Mouse (Mus musculus): ENCODE measurements at regions not wholly inside any gene's neighbourhood (a gene's known extent, or its start where the extent isn't known, plus 50 kb on each side); places are given as distances from the start of the nearest gene placed in this dataset.

GRCm38 (mm10) chr2:50978356-50978755 is 170.6 kb downstream of the Rnd3 start:
- no peak overlapping the region for H3K9ac ChIP-seq (ENCODE audit: low read length)
- H3K4me3 ChIP-seq (ENCODE audit: control insufficient read depth in 1 of 2, insufficient read depth in 1 of 2, low read depth in 1 of 2, low read length in 2 of 2), result no peak overlapping the region
- no peak overlapping the region for H3K4me2 ChIP-seq (ENCODE audit: low read length)
- no peaks in the 10 kb centered on the region for H3K4me1 ChIP-seq (ENCODE audit: control insufficient read depth in 2 of 2, insufficient read depth in 2 of 2, low read length in 2 of 2)
- H3K36me3 ChIP-seq (ENCODE audit: control insufficient read depth, insufficient read depth, low read length), result no peaks in the 10 kb centered on the region
- H3K27ac ChIP-seq (replicated peaks in 1 of 2; ENCODE audit: control insufficient read depth in 1 of 2, insufficient read depth in 1 of 2, low read depth in 2 of 2, low read length in 2 of 2), result no peak overlapping the region
- H3K9me3 ChIP-seq (ENCODE audit: control insufficient read depth, low read length), result no peaks in the 10 kb centered on the region
- ATAC-seq (ENCODE audit: insufficient number of reproducible peaks, insufficient read depth, low FRiP score, low read depth), result no peak
- no peaks in the 10 kb centered on the region for H3K27me3 ChIP-seq (ENCODE audit: control insufficient read depth, insufficient read depth, low read length)
- 43% methylated on average over 1 of the region's 1 CpGs for WGBS

GRCm38 (mm10) chr2:50971131-50971825 is 177.6 kb downstream of the Rnd3 start:
- Histone ChIP-seq H3K27ac (replicated peaks in 1 of 2; ENCODE audit: control insufficient read depth in 1 of 2, insufficient read depth in 1 of 2, low read depth in 2 of 2, low read length in 2 of 2) (no peak overlapping the region), H3K9ac (ENCODE audit: low read length) (peak overlapping the region; percentile 36; the same call in 1 of the 2 replicates), H3K4me1 (ENCODE audit: control insufficient read depth in 2 of 2, insufficient read depth in 2 of 2, low read length in 2 of 2) (peaks cover 3 to 9% of the 10 kb centered on the region in 2 experiments), H3K9me3 (ENCODE audit: control insufficient read depth, low read length) (no peaks in the 10 kb centered on the region), H3K27me3 (ENCODE audit: control insufficient read depth, insufficient read depth, low read length) (no peaks in the 10 kb centered on the region), H3K4me2 (ENCODE audit: low read length) (peak overlapping the region; percentile 58), H3K36me3 (ENCODE audit: control insufficient read depth, insufficient read depth, low read length) (no peaks in the 10 kb centered on the region), H3K4me3 (ENCODE audit: control insufficient read depth in 1 of 2, insufficient read depth in 1 of 2, low read depth in 1 of 2, low read length in 2 of 2) (peak overlapping the region; percentile 9 to 18; a peak in 3 of 4 replicates)
- 12% methylated on average over 14 of the region's 14 CpGs for WGBS
- no peak for ATAC-seq (ENCODE audit: insufficient number of reproducible peaks, insufficient read depth, low FRiP score, low read depth)

GRCm38 (mm10) chr2:50968382-50968781 is 180.5 kb downstream of the Rnd3 start:
- ATAC-seq (ENCODE audit: insufficient number of reproducible peaks, insufficient read depth, low FRiP score, low read depth), result no peak
- 59% methylated on average over 4 of the region's 4 CpGs for WGBS

GRCm38 (mm10) chr2:50967826-50968225 is 181.1 kb downstream of the Rnd3 start:
- Histone ChIP-seq H3K27me3 (ENCODE audit: control insufficient read depth, insufficient read depth, low read length) (no peaks in the 10 kb centered on the region), H3K4me2 (ENCODE audit: low read length) (no peak overlapping the region), H3K9ac (ENCODE audit: low read length) (no peak overlapping the region), H3K27ac (replicated peaks in 1 of 2; ENCODE audit: control insufficient read depth in 1 of 2, insufficient read depth in 1 of 2, low read depth in 2 of 2, low read length in 2 of 2) (no peak overlapping the region), H3K4me3 (ENCODE audit: control insufficient read depth in 1 of 2, insufficient read depth in 1 of 2, low read depth in 1 of 2, low read length in 2 of 2) (no peak overlapping the region), H3K4me1 (ENCODE audit: control insufficient read depth in 2 of 2, insufficient read depth in 2 of 2, low read length in 2 of 2) (peaks cover 3 to 9% of the 10 kb centered on the region in 2 experiments), H3K9me3 (ENCODE audit: control insufficient read depth, low read length) (no peaks in the 10 kb centered on the region), H3K36me3 (ENCODE audit: control insufficient read depth, insufficient read depth, low read length) (no peaks in the 10 kb centered on the region)
- WGBS, result 14% methylated on average over 4 of the region's 4 CpGs
- ATAC-seq (ENCODE audit: insufficient number of reproducible peaks, insufficient read depth, low FRiP score, low read depth), result no peak

More at GRCm38 (mm10) chr2:50968382-50968781, 180.5 kb downstream of the Rnd3 start:
- H3K4me1 ChIP-seq (ENCODE audit: control insufficient read depth in 2 of 2, insufficient read depth in 2 of 2, low read length in 2 of 2), result peaks cover 3 to 9% of the 10 kb centered on the region in 2 experiments
- no peak overlapping the region for H3K9ac ChIP-seq (ENCODE audit: low read length)
- H3K27ac ChIP-seq (replicated peaks in 1 of 2; ENCODE audit: control insufficient read depth in 1 of 2, insufficient read depth in 1 of 2, low read depth in 2 of 2, low read length in 2 of 2), result no peak overlapping the region
- H3K4me2 ChIP-seq (ENCODE audit: low read length), result no peak overlapping the region
- no peaks in the 10 kb centered on the region for H3K9me3 ChIP-seq (ENCODE audit: control insufficient read depth, low read length)
- H3K27me3 ChIP-seq (ENCODE audit: control insufficient read depth, insufficient read depth, low read length), result no peaks in the 10 kb centered on the region
- no peaks in the 10 kb centered on the region for H3K36me3 ChIP-seq (ENCODE audit: control insufficient read depth, insufficient read depth, low read length)
- H3K4me3 ChIP-seq (ENCODE audit: control insufficient read depth in 1 of 2, insufficient read depth in 1 of 2, low read depth in 1 of 2, low read length in 2 of 2), result no peak overlapping the region

GRCm38 (mm10) chr2:50967133-50967532 is 181.8 kb downstream of the Rnd3 start:
- Histone ChIP-seq H3K9me3 (ENCODE audit: control insufficient read depth, low read length) (no peaks in the 10 kb centered on the region), H3K4me1 (ENCODE audit: control insufficient read depth in 2 of 2, insufficient read depth in 2 of 2, low read length in 2 of 2) (peaks cover 3 to 9% of the 10 kb centered on the region in 2 experiments), H3K9ac (ENCODE audit: low read length) (no peak overlapping the region), H3K36me3 (ENCODE audit: control insufficient read depth, insufficient read depth, low read length) (no peaks in the 10 kb centered on the region), H3K27ac (replicated peaks in 1 of 2; ENCODE audit: control insufficient read depth in 1 of 2, insufficient read depth in 1 of 2, low read depth in 2 of 2, low read length in 2 of 2) (no peak overlapping the region), H3K4me2 (ENCODE audit: low read length) (no peak overlapping the region), H3K4me3 (ENCODE audit: control insufficient read depth in 1 of 2, insufficient read depth in 1 of 2, low read depth in 1 of 2, low read length in 2 of 2) (no peak overlapping the region), H3K27me3 (ENCODE audit: control insufficient read depth, insufficient read depth, low read length) (no peaks in the 10 kb centered on the region)
- no peak for ATAC-seq (ENCODE audit: insufficient number of reproducible peaks, insufficient read depth, low FRiP score, low read depth)
- 63% methylated on average over 4 of the region's 4 CpGs for WGBS

GRCm38 (mm10) chr2:50965485-50966017 is 183.4 kb downstream of the Rnd3 start:
- no peaks in the 10 kb centered on the region for H3K9me3 ChIP-seq (ENCODE audit: control insufficient read depth, low read length)
- 89% methylated on average over 8 of the region's 8 CpGs for WGBS
- no peak for ATAC-seq (ENCODE audit: insufficient number of reproducible peaks, insufficient read depth, low FRiP score, low read depth)
- no peak overlapping the region for H3K9ac ChIP-seq (ENCODE audit: low read length)
- H3K27ac ChIP-seq (replicated peaks in 1 of 2; ENCODE audit: control insufficient read depth in 1 of 2, insufficient read depth in 1 of 2, low read depth in 2 of 2, low read length in 2 of 2), result no peak overlapping the region
- H3K27me3 ChIP-seq (ENCODE audit: control insufficient read depth, insufficient read depth, low read length), result no peaks in the 10 kb centered on the region
- no peaks in the 10 kb centered on the region for H3K36me3 ChIP-seq (ENCODE audit: control insufficient read depth, insufficient read depth, low read length)
- peaks cover 0 to 5% of the 10 kb centered on the region in 2 experiments; a peak in 2 of 4 replicates for H3K4me1 ChIP-seq (ENCODE audit: control insufficient read depth in 2 of 2, insufficient read depth in 2 of 2, low read length in 2 of 2)
- H3K4me2 ChIP-seq (ENCODE audit: low read length), result no peak overlapping the region
- no peak overlapping the region for H3K4me3 ChIP-seq (ENCODE audit: control insufficient read depth in 1 of 2, insufficient read depth in 1 of 2, low read depth in 1 of 2, low read length in 2 of 2)

- WGBS, result 73% methylated on average over 3 of the region's 3 CpGs
- Histone ChIP-seq H3K9ac (ENCODE audit: low read length) (no peak overlapping the region), H3K27ac (replicated peaks in 1 of 2; ENCODE audit: control insufficient read depth in 1 of 2, insufficient read depth in 1 of 2, low read depth in 2 of 2, low read length in 2 of 2) (no peak overlapping the region), H3K4me3 (ENCODE audit: control insufficient read depth in 1 of 2, insufficient read depth in 1 of 2, low read depth in 1 of 2, low read length in 2 of 2) (no peak overlapping the region), H3K4me2 (ENCODE audit: low read length) (no peak overlapping the region), H3K27me3 (ENCODE audit: control insufficient read depth, insufficient read depth, low read length) (no peaks in the 10 kb centered on the region), H3K9me3 (ENCODE audit: control insufficient read depth, low read length) (no peaks in the 10 kb centered on the region), H3K36me3 (ENCODE audit: control insufficient read depth, insufficient read depth, low read length) (no peaks in the 10 kb centered on the region), H3K4me1 (ENCODE audit: control insufficient read depth in 2 of 2, insufficient read depth in 2 of 2, low read length in 2 of 2) (peaks cover 0 to 5% of the 10 kb centered on the region in 2 experiments; a peak in 2 of 4 replicates)
- no peak for ATAC-seq (ENCODE audit: insufficient number of reproducible peaks, insufficient read depth, low FRiP score, low read depth)
Measured at GRCm38 (mm10) chr2:50964062-50964461, 184.8 kb downstream of the Rnd3 start.

Data from heart, embryonic 14.5 days (tissue).